Mouse (Mus musculus): ENCODE measurements around the gene Cenpt. TPM values are rescaled to one million over a fixed set of nuclear protein-coding genes. Genes with fewer than 3 reads are reported as not detected.
"Not testable (repeated sequence)": the region's sequence is repeated elsewhere in the genome, so short reads cannot be mapped to it uniquely, and the experiment has no call there.

Gene Cenpt
- total RNA-seq, 2 experiments from 2014 or later, result 14.6 to 16.0 TPM

DNA sequence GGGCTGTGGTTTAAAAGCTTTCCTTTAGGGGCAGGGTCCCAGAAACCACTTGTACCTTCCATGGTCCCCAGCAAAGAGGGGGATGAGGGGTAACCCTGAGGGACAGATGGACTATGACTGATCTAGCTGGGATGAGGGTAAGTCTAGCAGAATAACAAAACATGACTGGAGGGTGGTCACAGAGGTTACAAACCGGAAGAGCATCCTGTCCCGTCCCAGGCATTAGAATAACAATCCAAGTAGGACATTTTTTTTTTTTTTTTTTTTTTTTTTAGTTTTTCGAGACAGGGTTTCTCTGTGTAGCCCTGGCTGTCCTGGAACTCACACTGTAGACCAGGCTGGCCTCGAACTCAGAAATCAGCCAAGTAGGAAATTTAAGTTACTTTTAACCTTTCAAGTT lies 3.1 kb downstream of the Cenpt start:
- no peak for DNase-seq (ENCODE audit: low spot score in 2 of 2)
- TF ChIP-seq CTCF (conservative IDR thresholded peaks at IDR 0.05), result no peak
- H3K4me3 ChIP-seq, result no peak overlapping the region
- no peak overlapping the region for H3K27ac ChIP-seq

DNA sequence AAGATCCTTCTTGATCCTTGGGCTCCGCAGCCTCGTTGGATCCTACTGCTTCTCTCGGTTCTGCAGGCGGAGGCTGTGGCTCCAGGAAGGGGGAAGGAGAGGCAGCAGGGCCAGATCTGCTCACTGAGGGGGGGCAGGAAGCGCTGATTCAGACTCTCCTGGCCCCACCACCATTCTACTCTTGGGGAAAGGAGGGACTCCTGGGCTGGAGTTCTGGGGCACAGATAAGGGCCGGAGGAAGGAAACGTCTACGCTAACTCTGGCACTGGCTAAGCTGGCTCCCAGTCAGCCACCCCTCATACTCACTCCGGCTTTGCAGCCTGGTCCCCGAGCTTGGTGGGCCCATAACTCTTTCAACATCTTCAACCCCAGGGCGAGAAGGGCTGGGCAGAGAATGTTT lies 6.4 kb downstream of the Cenpt start:
- no peak for DNase-seq (ENCODE audit: low spot score in 2 of 2)
- H3K27ac ChIP-seq, result no peak overlapping the region
- no peak overlapping the region for H3K4me3 ChIP-seq
- TF ChIP-seq CTCF (conservative IDR thresholded peaks at IDR 0.05), result no peak

DNA sequence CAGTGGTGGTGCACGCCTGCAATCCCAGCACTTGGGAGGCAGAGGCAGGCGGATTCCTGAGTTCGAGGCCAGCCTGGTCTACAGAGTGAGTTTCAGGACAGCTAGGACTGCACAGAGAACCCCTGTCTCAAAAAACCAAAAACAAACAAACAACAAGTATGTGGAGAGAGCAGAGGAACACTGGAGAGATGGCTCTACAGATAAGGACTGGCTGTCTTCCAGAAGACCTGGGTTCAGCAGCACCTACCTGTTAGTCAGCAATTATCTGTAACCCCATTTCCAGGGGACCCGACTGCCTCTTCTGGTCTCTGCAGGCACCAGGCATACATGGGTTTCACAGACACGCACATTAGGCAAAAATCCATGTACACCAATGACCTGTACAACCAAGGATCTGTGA lies 13.9 kb downstream of the Cenpt start:
- Histone ChIP-seq H3K27ac (no peak overlapping the region), H3K4me3 (no peak overlapping the region)
- no peak for DNase-seq (ENCODE audit: low spot score in 2 of 2)
- TF ChIP-seq CTCF (conservative IDR thresholded peaks at IDR 0.05), result no peak

DNA sequence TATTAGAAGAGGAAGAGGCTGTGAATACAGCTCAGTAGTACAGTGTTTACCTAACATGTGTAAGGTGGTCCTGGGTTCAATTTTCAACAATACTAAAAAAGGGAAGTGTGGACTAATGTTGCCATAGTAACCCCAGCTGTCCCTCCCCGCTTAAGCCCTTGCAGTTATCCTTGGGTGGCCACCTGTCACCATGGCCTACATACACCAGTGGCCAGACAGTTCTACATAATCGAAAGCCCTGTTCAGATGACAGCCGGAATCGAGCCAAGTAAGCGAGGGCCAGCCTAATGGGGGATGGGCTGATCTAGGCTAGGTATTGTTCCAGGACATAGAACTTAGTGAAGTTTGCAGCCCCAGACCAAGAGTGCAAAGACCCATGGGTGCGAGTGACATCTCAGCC lies 16.1 kb downstream of the Cenpt start:
- TF ChIP-seq CTCF (conservative IDR thresholded peaks at IDR 0.05), result no peak
- no peak for DNase-seq (ENCODE audit: low spot score in 2 of 2)
- H3K4me3 ChIP-seq, result no peak overlapping the region
- no peak overlapping the region for H3K27ac ChIP-seq

DNA sequence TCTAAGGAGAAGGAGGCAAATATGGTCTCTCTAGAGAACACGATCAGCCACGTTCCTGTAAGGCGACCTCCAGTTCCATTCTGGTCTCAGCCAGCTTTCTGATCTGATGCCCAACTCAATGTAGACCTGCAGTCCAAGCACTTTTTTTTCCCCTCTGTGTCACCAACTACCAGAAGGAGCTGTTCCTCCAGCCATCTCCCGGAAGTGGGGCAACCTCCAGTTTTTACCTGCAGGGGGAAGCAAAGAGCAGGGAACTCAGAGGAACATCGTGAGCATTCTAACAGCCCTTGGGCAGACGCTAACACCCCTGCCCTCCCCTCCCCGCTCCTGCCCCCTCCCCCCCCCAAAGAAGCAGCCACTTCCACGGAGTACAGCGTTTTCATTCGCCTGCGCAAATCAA lies 17.8 kb downstream of the Cenpt start:
- peak in 1 of 2 experiments; percentile 79 for DNase-seq (ENCODE audit: low spot score in 2 of 2)
- peak; percentile 77 for TF ChIP-seq CTCF (conservative IDR thresholded peaks at IDR 0.05)
- Histone ChIP-seq H3K27ac (no peak overlapping the region), H3K4me3 (no peak overlapping the region)

DNA sequence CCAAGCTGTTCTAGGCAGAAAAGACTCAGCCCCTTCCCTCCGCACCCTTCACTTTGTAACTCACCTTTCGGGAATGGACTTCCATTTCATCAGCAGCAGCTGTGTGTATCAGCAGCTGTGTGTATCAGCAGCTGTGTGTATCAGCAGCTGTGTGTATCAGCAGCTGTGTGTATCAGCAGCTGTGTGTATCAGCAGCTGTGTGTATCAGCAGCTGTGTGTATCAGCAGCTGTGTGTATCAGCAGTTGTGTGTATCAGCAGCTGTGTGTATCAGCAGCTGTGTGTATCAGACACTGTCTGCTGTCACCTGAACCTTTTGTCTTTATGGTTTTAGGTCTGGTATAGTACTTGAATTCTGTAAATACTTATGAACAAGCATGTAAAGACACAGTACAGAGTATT lies 19.3 kb downstream of the Cenpt start:
- not testable (repeated sequence) for DNase-seq (ENCODE audit: low spot score in 2 of 2); H3K27ac ChIP-seq; H3K4me3 ChIP-seq

DNA sequence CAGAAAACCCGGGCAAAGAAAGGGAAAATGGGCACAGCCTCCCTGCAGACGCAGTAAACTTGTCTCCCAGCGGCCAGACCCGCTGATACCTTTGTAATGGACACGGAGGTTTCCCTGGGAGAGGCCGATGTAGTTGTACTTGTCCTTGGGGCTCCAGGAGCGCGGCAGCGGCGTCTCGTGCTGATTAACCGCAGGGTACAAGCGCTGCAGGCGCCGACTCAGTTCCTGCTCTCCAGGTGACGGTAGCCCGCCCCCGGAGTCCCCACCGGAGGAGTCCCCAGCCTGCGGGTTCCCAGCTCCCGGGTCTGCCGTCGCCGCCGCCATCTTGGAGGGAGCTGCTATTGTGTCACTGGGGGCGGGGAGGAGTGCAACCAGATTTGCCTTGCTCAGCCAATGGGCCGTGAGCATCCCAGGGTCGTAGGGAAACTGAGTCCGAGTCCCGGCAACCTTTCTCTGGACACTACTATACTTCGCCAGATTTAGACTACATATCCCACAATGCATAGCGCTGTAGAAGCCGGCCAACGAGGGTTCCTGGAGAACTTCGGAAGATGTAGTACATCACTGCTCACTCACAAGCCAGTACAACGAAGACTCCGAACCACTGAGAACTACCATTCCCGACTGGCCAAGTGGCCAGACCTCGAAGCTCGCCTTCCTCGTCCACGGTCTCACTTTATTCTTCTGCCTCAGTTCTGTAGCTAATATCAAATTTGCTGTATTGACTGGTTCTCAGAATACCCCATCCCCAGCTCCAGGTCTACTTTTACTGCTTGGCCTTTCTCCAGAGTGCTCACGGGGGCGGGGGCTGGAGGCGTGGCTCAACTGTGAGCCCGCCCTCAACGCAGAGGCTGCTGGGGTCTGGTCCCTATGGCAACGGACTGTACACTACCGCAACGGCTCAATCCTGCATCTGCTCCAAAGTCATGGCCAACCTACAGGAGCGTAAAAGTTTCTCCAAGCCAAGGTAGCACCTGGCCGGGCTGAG lies 25.9 kb downstream of the Cenpt start, which contains the start of the genes Ranbp10 and Tsnaxip1:
Gene Ranbp10, minus strand, starts transcription at position 490 of the 988 bp plus-strand sequence.
Gene Tsnaxip1, plus strand, starts transcription at position 871 of the 988 bp plus-strand sequence.
- TF ChIP-seq CTCF (conservative IDR thresholded peaks at IDR 0.05), result peak; percentile 19; the same call in 1 of the 2 replicates
- peak within 1 kb of the TSS; percentile 95 for H3K27ac ChIP-seq
- H3K4me3 ChIP-seq, result peak within 1 kb of the TSS; percentile 88
- peak; percentile 94 to 99 for DNase-seq (ENCODE audit: low spot score in 2 of 2)

DNA sequence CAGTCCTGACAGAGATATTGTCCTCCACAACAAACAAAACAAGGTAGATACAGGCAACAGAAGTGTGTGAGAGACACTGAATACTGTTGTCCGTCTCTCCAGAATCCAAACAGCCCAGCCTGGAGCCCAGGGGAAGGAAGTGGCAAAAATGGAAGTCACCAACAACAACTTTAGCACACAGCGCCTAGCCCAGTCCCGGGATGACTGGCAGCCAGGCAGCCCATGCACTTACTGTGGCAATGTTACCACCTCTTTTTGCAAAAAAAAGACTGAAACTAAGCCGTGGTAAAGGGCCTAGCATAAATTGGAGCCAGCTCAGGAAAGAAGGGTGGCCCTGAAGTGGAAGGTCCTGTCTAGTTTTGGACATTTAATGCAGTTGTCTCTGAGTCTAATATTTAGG lies 26.7 kb downstream of the Cenpt start:
- H3K27ac ChIP-seq, result peak overlapping the region; percentile 92
- DNase-seq (ENCODE audit: low spot score in 2 of 2), result no peak
- TF ChIP-seq CTCF (conservative IDR thresholded peaks at IDR 0.05), result no peak

DNA sequence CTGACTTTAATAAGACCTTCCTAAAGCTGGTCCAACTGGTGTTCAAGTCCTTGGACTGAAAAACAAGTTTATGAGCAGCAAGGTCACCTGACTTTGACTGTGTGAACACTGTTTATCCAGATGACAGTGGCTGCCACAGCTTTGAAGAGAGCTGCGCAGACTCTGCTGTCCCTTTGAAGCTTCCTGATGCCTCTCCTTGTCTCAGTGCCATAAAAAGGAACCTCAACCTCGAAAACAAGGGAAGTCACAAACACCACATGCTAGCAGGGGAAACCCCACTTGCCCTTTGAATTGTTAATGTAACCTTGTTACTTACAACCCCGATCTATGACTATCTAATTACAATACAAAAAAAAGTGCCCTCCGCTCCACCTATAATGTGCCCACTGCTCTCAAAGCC lies 27.6 kb downstream of the Cenpt start:
- peak overlapping the region; percentile 88; the same call in 1 of the 2 replicates for H3K4me3 ChIP-seq
- no peak for TF ChIP-seq CTCF (conservative IDR thresholded peaks at IDR 0.05)
- DNase-seq (ENCODE audit: low spot score in 2 of 2), result no peak

More for the DNA sequence above, 26.7 kb downstream of the Cenpt start:
- peak overlapping the region; percentile 88 for H3K4me3 ChIP-seq

DNA sequence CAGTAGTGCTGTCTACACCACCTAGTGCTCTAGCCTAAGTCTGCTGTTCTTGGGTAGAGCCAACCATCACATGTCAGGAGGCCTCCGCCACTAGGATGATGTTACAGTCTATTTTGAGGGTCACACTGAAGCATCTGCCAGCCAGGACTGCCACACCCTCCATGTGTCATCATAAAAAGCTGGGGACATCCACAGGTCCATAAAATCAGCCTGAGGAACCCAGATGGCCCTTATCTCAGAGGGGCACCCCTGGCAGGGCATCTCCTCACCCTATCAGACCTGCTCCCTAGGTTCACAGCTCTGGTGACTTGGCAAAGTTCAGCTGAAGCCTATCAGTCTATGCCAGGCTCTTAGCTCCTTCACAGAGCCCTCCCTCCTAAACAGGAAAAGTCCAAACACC lies 32.2 kb downstream of the Cenpt start:
- no peak for DNase-seq (ENCODE audit: low spot score in 2 of 2)
- no peak for TF ChIP-seq CTCF (conservative IDR thresholded peaks at IDR 0.05)
- H3K27ac ChIP-seq, result no peak overlapping the region
- H3K4me3 ChIP-seq, result no peak overlapping the region

More for the DNA sequence above, 27.6 kb downstream of the Cenpt start:
- no peak overlapping the region; the same call in 1 of the 2 replicates for H3K27ac ChIP-seq

DNA sequence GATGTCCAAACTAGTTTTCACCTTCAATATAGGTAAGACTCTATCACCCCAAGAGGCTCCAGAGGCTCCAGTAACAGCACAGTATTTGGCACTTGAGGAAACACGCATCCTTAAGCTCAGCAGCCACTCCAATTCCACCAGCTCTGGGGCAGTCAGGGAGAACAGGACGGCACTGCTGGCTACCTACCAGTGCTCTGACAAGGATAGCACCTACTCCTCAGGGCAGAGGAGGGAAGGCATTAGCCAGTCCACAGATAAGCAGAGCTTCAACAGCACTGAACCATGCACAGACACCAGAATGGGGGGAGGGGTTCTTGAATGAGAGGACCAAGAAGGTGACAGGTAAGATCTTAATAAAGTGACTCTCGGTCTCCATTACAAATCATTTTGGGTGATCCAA lies 33.4 kb downstream of the Cenpt start:
- Histone ChIP-seq H3K27ac (no peak overlapping the region), H3K4me3 (no peak overlapping the region)
- no peak for DNase-seq (ENCODE audit: low spot score in 2 of 2)
- no peak for TF ChIP-seq CTCF (conservative IDR thresholded peaks at IDR 0.05)

DNA sequence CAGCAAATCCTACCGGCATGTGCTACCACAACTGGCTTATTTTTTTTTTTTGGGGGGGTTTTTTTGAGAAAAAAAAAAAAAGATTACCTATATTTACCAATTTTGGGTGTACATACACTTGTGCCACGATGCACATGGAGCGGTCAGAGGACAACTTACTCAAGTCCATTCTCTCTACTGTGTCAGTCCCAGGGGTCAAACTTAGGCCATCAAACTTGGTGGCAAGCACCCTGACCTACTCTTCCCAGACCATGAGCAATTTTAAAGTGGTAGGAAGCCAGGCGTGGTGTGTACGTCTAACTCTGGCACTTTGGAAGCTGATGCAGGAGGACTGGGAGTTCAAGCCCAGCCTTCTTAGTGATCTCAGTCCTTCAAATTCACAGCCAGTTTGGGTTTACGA lies 39.8 kb downstream of the Cenpt start:
- no peak overlapping the region for H3K4me3 ChIP-seq
- TF ChIP-seq CTCF (conservative IDR thresholded peaks at IDR 0.05), result no peak
- H3K27ac ChIP-seq, result no peak overlapping the region
- DNase-seq (ENCODE audit: low spot score in 2 of 2), result no peak

DNA sequence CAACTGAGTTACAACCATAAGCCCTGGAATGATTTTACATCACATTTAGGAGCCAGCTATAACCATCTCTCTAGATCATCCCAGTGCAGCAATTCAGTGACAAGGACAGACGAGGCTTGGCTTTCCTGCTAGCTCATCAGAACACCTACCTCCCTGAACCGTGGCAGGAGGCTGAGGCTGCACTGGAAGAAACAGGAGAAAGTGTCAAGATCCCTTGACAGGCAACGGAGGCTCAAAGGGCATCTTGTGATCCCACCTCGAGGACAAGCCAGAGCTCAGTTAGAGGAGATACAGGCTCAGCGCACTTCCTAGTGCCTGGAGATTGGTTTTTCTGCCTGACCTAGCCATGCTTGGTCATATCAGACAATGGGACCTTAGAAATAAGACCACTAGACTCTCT lies 40.6 kb downstream of the Cenpt start:
- Histone ChIP-seq H3K4me3 (no peak overlapping the region), H3K27ac (no peak overlapping the region)
- no peak for DNase-seq (ENCODE audit: low spot score in 2 of 2)
- TF ChIP-seq CTCF (conservative IDR thresholded peaks at IDR 0.05), result no peak

DNA sequence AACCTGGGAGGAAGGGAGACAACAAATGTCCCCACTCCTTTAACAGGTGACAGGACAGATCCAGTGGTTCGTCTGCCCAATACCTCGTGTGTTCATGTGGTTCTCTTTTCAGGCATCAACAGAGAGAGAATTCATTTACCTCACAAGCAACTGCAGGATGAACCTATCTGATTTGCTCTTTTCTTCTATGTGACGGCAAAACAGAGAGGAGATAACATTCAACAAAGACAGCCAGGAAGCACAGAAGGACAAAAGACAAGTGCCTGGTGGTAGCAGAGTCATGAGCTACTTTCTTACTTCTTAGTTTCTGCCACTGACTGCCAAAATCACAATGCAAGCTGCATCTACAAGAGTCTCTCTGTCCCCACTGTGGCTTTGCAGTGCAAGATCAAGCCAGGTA lies 41.5 kb downstream of the Cenpt start:
- no peak for TF ChIP-seq CTCF (conservative IDR thresholded peaks at IDR 0.05)
- DNase-seq (ENCODE audit: low spot score in 2 of 2), result no peak
- H3K4me3 ChIP-seq, result no peak overlapping the region
- peak overlapping the region; percentile 62 for H3K27ac ChIP-seq
